Mouse (Mus musculus) ES-Bruce4 (cell line): Measurements from ENCODE around the gene 5330417C22Rik. TPM values are rescaled to one million over a fixed set of nuclear protein-coding genes. Genes with fewer than 3 reads are reported as not detected.

Experiments used
- H3K27ac ChIP-seq: 2 replicates; pipeline ENCODE4 v1.5.1; 2012; ENCODE audit warnings: low read length, inconsistent platforms; ENCODE audit not compliant: insufficient read depth
- H3K27me3 ChIP-seq: 2 replicates; pipeline ENCODE4 v1.6.1; 2012; ENCODE audit warnings: mild to moderate bottlenecking, low read length, inconsistent platforms; ENCODE audit not compliant: control insufficient read depth, poor library complexity, insufficient read depth, severe bottlenecking
- H3K36me3 ChIP-seq: 2 replicates; pipeline ENCODE4 v1.6.1; 2012; ENCODE audit warnings: inconsistent platforms, mild to moderate bottlenecking, low read length, moderate library complexity; ENCODE audit not compliant: control insufficient read depth, poor library complexity, insufficient read depth, severe bottlenecking
- H3K4me1 ChIP-seq: one replicate; pipeline ENCODE4 v1.8.1; 2011; ENCODE audit warnings: low read length; ENCODE audit not compliant: control insufficient read depth, insufficient read depth
- H3K4me3 ChIP-seq: 2 replicates; pipeline ENCODE4 v1.5.1; 2011; ENCODE audit warnings: low read depth, mild to moderate bottlenecking, low read length
- H3K9ac ChIP-seq: 2 replicates; pipeline ENCODE4 v1.6.1; 2012; ENCODE audit warnings: low read depth, mild to moderate bottlenecking, inconsistent platforms; ENCODE audit not compliant: poor library complexity, severe bottlenecking
- H3K9me3 ChIP-seq: replicated peaks from 2 replicates; pipeline ENCODE4 v1.6.1; 2012; ENCODE audit warnings: mild to moderate bottlenecking, low read length, inconsistent platforms; ENCODE audit not compliant: control insufficient read depth, poor library complexity, insufficient read depth, severe bottlenecking
- CTCF ChIP-seq: IDR thresholded peaks from one replicate; pipeline ENCODE4 v1.8.1; 2011; ENCODE audit warnings: low read depth, low read length
- EP300 ChIP-seq: IDR thresholded peaks from 2 replicates; pipeline ENCODE4 v1.6.1; 2011; ENCODE audit warnings: low read depth, low read length; ENCODE audit not compliant: insufficient read depth
- POLR2A ChIP-seq: IDR thresholded peaks from one replicate; pipeline ENCODE4 v1.8.1; 2011; ENCODE audit warnings: low read length; ENCODE audit not compliant: insufficient read depth
- polyA plus RNA-seq: library from polyadenylated mRNA; stranded (reverse); fragments of >200 nt; gene quantifications from 2 replicates; pipeline ENCODE4 v1.2.4, GENCODE M21; 2011; ENCODE audit warnings: low read depth; ENCODE audit not compliant: missing spikeins, insufficient read depth, insufficient read length

5330417C22Rik gene
- polyA plus RNA-seq, 1 experiment: not detected

GRCm38 (mm10) chr3:108406306-108406885 lies 129.9 kb downstream of the 5330417C22Rik start:
- Histone ChIP-seq H3K27ac (no peak overlapping the region), H3K4me1 (peaks cover 3% of the 10 kb centered on the region), H3K9ac (no peak overlapping the region), H3K27me3 (no peaks in the 10 kb centered on the region), H3K9me3 (no peaks in the 10 kb centered on the region), H3K36me3 (no peaks in the 10 kb centered on the region), H3K4me3 (peak overlapping the region; percentile 19; the same call in 1 of the 2 replicates)
- no peak for TF ChIP-seq EP300
- no peak for TF ChIP-seq CTCF
- no peak for TF ChIP-seq POLR2A

Other genes starting within 250 kb of the 5330417C22Rik start
- not detected in 2 replicates for gene Mybphl, start 171.6 kb downstream of the 5330417C22Rik start, polyA plus RNA-seq
- 255 and 272 TPM in 2 replicates for gene Psrc1, start 152.7 kb downstream of the 5330417C22Rik start, polyA plus RNA-seq
- gene Celsr2, start 121.0 kb downstream of the 5330417C22Rik start, polyA plus RNA-seq: 7.1 and 8.9 TPM in 2 replicates
- 258 and 273 TPM in 2 replicates for gene Sars, start 91.3 kb downstream of the 5330417C22Rik start, polyA plus RNA-seq
- gene 1700013F07Rik, start 2.4 kb downstream of the 5330417C22Rik start, polyA plus RNA-seq: not detected in 2 replicates
- gene Tmem167b, start 25.9 kb upstream of the 5330417C22Rik start, polyA plus RNA-seq: 22.7 and 25.5 TPM in 2 replicates
- 21.5 and 28.4 TPM in 2 replicates for gene Taf13, start 35.2 kb upstream of the 5330417C22Rik start, polyA plus RNA-seq
- gene Wdr47, start 54.7 kb upstream of the 5330417C22Rik start, polyA plus RNA-seq: 10.9 and 12.6 TPM in 2 replicates
- 22.6 and 25.2 TPM in 2 replicates for gene Clcc1, start 117.4 kb upstream of the 5330417C22Rik start, polyA plus RNA-seq
- gene Gpsm2, start 185.8 kb upstream of the 5330417C22Rik start, polyA plus RNA-seq: 27.5 and 30.9 TPM in 2 replicates
- gene Aknad1, start 203.1 kb upstream of the 5330417C22Rik start, polyA plus RNA-seq: not detected in 2 replicates